Mouse (Mus musculus) midbrain, embryonic 13.5 days (tissue): ENCODE results near the gene Med16. TPM values are rescaled to one million over a fixed set of nuclear protein-coding genes. Genes with fewer than 3 reads are reported as not detected.

Experiments
- ATAC-seq: fragments of 200-750 bp; cut with Nextera tagmentation; 2 replicates; pipeline ENCODE4 v1.8.0; 2017; ENCODE audit warnings: mild to moderate bottlenecking, moderate TSS enrichment, moderate library complexity
- H3K27ac ChIP-seq: fragments of 300-500 bp; sonication (generic); 2 replicates; pipeline ENCODE4 v1.5.1; 2015; ENCODE audit warnings: inconsistent platforms, mild to moderate bottlenecking, moderate library complexity
- H3K27me3 ChIP-seq: fragments of 300-500 bp; sonication (generic); 2 replicates; pipeline ENCODE4 v1.6.1; 2015; ENCODE audit warnings: mild to moderate bottlenecking, inconsistent platforms
- H3K36me3 ChIP-seq: fragments of 300-500 bp; sonication (generic); 2 replicates; pipeline ENCODE4 v1.6.1; 2015; ENCODE audit warnings: mild to moderate bottlenecking, inconsistent platforms
- H3K4me1 ChIP-seq: fragments of 300-500 bp; sonication (generic); replicated peaks from 2 replicates; pipeline ENCODE4 v1.6.1; 2015; ENCODE audit warnings: inconsistent platforms
- H3K4me2 ChIP-seq: fragments of 300-500 bp; sonication (generic); replicated peaks from 2 replicates; pipeline ENCODE4 v1.6.1; 2015; ENCODE audit warnings: moderate library complexity, mild to moderate bottlenecking, inconsistent platforms
- H3K4me3 ChIP-seq: fragments of 300-500 bp; sonication (generic); replicated peaks from 2 replicates; pipeline ENCODE4 v1.5.1; 2015; ENCODE audit warnings: mild to moderate bottlenecking, inconsistent platforms
- H3K9ac ChIP-seq: fragments of 300-500 bp; sonication (generic); replicated peaks from 2 replicates; pipeline ENCODE4 v1.6.1; 2015; ENCODE audit warnings: mild to moderate bottlenecking, inconsistent platforms
- H3K9me3 ChIP-seq: fragments of 300-500 bp; sonication (generic); 2 replicates; pipeline ENCODE4 v1.6.1; 2016; ENCODE audit warnings: mild to moderate bottlenecking, inconsistent platforms
- WGBS: fragments of 180-500 bp; shearing (Covaris S2); methylation state at CpG from one replicate; pipeline ENCODE4 v1.1.7; 2015; 5-methylcytosine and 5-hydroxymethylcytosine counted together
- polyA plus RNA-seq: library from polyadenylated mRNA; unstranded; fragments of >200 nt; fragmentation: Nextera tagmentation; extraction: Ambion mirVana; gene quantifications from 2 replicates; pipeline ENCODE4 v1.2.1, GENCODE M21; 2015

Med16 gene
- polyA plus RNA-seq, 1 experiment from 2014 or later: 69.1 TPM

DNA sequence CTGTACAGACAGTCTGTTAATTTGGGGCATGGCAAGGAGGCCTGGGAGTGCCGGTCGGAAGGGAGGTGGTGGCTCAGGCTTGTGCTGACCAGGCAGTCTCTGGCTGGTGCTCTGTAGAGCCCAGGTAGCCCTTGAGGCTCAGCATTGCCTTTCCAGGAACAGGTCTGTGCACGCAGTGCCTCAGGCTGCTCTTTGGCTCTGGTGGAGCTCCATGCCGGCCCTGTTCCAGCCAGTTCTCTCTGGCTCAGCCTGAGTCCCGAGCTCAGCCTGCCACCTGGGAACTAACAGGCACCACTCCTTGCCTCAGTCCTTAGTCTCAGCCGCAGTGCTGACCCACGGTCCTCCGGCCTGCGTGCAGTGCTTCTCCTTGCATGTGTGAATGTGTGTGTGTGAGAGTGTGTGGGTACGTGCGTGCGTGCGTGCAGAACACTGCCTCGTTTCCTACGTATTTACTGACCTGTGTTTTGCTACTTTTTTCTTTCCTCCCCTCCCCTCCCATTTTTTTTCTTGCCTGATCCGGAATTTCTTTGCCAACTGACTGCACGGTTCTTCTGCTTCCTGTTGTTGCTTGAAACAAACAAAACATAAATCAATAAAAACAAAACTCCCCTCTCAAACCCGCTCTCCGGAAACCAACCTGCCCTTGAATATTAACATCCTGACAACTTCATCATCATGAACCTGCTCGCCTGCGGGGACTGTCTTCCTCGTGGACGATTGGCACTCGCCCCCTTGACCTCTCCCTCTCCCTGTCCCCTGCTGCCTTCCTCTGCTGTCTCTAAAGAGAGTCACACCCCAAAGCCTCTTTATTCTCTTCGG lies 47.3 kb downstream of the Med16 start:
- H3K27ac ChIP-seq: no peak overlapping the region; the same call in 1 of the 2 replicates
- H3K27me3 ChIP-seq: no peaks in the 10 kb centered on the region
- H3K9ac ChIP-seq: no peak overlapping the region
- H3K4me1 ChIP-seq: peaks cover 47% of the 10 kb centered on the region
- no peak overlapping the region for H3K4me2 ChIP-seq
- WGBS: 78% methylated on average over 25 of the region's 25 CpGs
- no peak overlapping the region for H3K4me3 ChIP-seq
- peaks cover 98% of the 10 kb centered on the region for H3K36me3 ChIP-seq
- H3K9me3 ChIP-seq: no peaks in the 10 kb centered on the region
- no peak for ATAC-seq

DNA sequence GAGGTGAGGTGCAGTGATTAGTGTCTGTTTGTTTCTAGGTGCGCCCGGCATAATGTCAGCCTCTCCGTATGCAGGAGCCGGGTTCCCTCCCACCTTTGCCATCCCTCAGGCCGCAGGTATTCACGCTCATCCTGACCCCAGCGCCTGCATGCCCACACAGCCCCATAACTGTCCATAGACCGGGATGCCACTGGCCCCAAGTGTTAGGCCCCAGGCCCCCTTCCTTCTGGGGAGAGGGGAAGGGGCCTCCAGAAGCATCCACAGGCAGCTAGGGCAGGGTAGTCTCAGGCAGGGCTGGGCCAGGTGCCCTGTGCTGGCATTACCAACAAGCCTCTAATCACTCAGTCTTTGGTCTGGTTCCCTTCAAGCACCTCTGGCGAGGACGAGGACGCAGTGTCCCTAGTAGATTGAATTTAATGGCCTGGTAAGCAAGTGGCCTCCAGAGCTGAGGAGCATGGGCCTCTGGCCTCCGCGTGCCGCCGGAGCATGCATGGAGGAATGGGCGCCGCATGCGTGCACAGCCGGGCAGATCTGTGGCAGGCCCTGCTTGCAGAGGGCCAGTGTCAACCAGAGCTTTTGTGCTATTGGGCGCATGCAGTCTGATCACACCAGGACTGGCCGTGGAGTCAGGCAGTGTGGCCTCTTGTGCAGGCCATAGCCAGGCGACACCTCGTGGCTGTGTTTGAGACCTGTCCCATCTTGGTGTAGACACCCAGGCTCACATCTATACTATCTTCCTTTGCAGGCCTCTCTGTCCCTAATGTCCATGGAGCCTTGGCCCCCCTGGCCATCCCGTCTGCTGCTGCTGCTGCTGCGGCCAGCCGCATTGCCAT lies 48.4 kb downstream of the Med16 start:
- ATAC-seq: no peak
- Histone ChIP-seq H3K27me3 (no peaks in the 10 kb centered on the region), H3K9me3 (no peaks in the 10 kb centered on the region), H3K27ac (no peak overlapping the region), H3K4me1 (peaks cover 47% of the 10 kb centered on the region), H3K4me2 (no peak overlapping the region), H3K4me3 (no peak overlapping the region), H3K36me3 (peaks cover 89% of the 10 kb centered on the region), H3K9ac (no peak overlapping the region)
- WGBS: 93% methylated on average over 26 of the region's 26 CpGs

DNA sequence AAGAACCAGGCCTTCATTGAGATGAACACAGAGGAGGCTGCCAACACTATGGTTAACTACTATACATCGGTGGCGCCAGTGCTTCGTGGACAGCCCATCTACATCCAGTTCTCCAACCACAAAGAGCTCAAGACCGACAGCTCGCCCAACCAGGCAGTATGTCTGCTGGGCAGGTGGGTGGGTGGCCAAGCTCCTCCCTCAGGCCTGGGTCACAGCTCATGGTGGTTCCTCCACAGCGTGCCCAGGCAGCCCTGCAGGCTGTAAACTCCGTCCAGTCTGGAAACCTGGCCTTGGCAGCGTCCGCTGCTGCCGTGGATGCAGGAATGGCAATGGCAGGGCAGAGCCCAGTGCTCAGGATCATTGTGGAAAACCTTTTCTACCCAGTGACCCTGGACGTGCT lies 49.6 kb downstream of the Med16 start:
- no peaks in the 10 kb centered on the region for H3K27me3 ChIP-seq
- peaks cover 77% of the 10 kb centered on the region for H3K36me3 ChIP-seq
- 92% methylated on average over 11 of the region's 11 CpGs for WGBS
- peak overlapping the region; percentile 100; the same call in 1 of the 2 replicates for H3K4me2 ChIP-seq
- H3K27ac ChIP-seq: peak overlapping the region; percentile 54; the same call in 1 of the 2 replicates
- no peaks in the 10 kb centered on the region for H3K9me3 ChIP-seq
- H3K4me3 ChIP-seq: no peak overlapping the region
- peaks cover 40% of the 10 kb centered on the region for H3K4me1 ChIP-seq
- H3K9ac ChIP-seq: no peak overlapping the region; the same call in 1 of the 2 replicates
- no peak for ATAC-seq

DNA sequence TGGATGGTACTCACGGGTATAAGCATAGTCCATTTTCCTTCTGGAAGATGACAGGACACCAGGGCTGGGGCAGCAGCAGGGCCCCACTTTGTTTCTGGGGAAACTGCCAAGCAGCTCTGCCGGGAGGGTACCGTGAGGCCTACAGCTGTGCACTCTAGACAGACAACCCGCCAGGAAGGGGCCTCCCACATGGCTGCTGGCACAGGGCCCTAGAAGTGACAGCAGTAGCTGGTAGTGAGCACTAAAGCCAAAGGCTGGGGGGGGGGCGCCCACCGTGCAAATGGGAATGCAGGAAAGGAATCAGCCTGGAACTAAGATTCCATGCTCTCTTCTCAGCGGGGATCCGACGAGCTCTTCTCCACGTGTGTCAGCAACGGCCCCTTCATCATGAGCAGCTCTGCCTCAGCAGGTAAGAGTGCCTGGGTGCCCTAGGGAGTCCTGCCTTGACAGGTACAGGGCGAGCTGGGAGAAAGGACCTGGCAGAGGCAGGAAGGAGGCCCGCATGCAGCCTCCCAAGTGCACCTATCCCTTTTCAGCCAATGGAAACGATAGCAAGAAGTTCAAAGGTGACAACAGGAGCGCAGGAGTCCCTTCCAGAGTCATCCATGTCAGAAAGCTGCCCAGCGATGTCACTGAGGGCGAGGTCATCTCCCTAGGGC lies 50.2 kb downstream of the Med16 start:
- Histone ChIP-seq H3K27me3 (no peaks in the 10 kb centered on the region), H3K4me1 (peaks cover 43% of the 10 kb centered on the region), H3K36me3 (peaks cover 73% of the 10 kb centered on the region), H3K27ac (peak overlapping the region; percentile 54), H3K9me3 (no peaks in the 10 kb centered on the region), H3K4me3 (peak overlapping the region; percentile 99), H3K4me2 (peak overlapping the region; percentile 100), H3K9ac (peak overlapping the region; percentile 98)
- ATAC-seq: no peak
- 60% methylated on average over 17 of the region's 17 CpGs for WGBS

DNA sequence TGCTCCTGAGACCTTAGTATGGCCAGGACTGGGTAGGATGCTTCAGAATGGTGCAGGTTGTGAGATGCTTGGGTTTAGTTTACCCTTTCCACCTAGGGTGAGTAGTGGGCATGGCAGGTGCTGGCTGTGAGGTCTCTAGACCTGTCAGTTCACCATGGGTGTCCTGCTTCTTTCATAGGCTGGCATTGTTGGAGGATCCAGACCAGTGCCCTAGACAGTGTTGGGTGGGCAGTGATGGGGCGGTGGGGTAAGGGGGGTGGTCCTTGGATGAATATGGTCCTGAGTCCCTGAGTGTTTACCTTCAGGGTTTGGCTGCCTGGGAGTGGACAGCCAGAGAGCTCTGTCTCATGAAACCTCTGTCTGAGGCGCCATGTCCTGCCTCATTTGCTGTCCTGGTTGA lies 50.8 kb downstream of the Med16 start:
- no peaks in the 10 kb centered on the region for H3K9me3 ChIP-seq
- H3K9ac ChIP-seq: peak overlapping the region; percentile 98
- 84% methylated on average over 2 of the region's 2 CpGs for WGBS
- peaks cover 67% of the 10 kb centered on the region for H3K36me3 ChIP-seq
- peak overlapping the region; percentile 100 for H3K4me2 ChIP-seq
- peak overlapping the region; percentile 54 for H3K27ac ChIP-seq
- ATAC-seq: no peak
- H3K27me3 ChIP-seq: no peaks in the 10 kb centered on the region
- peaks cover 50% of the 10 kb centered on the region for H3K4me1 ChIP-seq
- H3K4me3 ChIP-seq: peak overlapping the region; percentile 99

DNA sequence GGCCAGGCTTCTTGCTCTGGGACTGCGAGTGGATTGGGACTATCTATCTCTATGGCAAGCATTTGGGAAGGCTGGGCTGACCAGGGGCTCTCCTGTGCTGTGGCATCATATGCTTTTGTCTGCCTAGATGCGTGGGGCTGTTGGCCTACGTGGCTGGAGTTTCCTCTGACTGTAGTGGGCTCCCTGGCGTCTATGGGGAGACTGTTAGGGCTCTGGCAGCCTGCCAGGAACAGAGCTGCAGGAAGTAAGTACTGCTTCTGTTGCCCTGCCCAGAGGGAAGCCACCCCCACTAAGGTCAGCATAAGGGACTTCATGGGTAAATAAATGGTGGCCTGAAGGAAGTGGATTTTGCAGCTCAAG lies 51.3 kb downstream of the Med16 start:
- whole genome bisulfite sequencing: 44% methylated on average over 4 of the region's 4 CpGs
- Histone ChIP-seq H3K4me1 (peaks cover 55% of the 10 kb centered on the region), H3K27ac (peak overlapping the region; percentile 54), H3K4me2 (peak overlapping the region; percentile 100), H3K27me3 (no peaks in the 10 kb centered on the region), H3K9me3 (no peaks in the 10 kb centered on the region), H3K36me3 (peaks cover 62% of the 10 kb centered on the region), H3K4me3 (peak overlapping the region; percentile 99), H3K9ac (peak overlapping the region; percentile 98)
- ATAC-seq: no peak

DNA sequence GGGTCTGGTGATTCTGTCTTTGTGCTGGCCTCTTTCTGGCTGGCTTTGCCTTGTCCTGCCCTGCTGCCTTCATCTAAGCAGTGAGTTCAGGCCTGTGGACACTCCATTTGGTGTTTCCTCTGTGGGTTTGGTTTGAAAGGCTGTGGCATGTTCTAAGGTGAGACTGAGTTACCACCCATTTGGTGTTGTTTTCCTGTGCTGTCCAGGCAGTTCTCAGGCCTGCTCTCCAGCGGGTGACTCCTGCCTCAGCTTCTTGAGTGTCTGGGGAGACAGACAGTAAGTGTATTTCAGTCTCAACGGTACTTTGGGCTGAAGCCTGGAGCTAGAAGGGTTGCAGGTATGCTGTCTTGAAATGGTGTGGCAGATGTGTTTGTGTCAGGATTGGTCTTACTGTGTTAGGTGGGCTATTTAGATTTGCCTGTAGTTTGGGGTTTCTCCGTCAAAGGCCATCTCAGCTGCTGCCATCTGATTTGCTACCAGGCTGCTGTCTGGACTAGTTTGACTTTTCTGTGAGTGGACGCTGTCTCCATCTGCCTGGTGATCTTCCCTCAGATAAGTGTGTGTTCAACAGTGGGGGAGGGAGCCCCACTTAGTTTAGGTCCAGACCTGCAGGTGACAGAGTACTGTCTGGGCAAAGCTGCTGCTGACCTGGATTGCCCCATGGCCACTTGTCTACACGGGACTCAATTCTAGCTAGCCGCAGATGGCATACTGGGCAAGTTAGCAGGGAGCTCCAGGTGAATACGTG lies 51.8 kb downstream of the Med16 start:
- peaks cover 56% of the 10 kb centered on the region for H3K36me3 ChIP-seq
- ATAC-seq: no peak
- H3K4me2 ChIP-seq: peak overlapping the region; percentile 100
- H3K4me1 ChIP-seq: peaks cover 60% of the 10 kb centered on the region
- H3K9ac ChIP-seq: peak overlapping the region; percentile 98
- H3K4me3 ChIP-seq: peak overlapping the region; percentile 99
- peak overlapping the region; percentile 54 for H3K27ac ChIP-seq
- H3K27me3 ChIP-seq: no peaks in the 10 kb centered on the region
- 65% methylated on average over 7 of the region's 7 CpGs for WGBS
- no peaks in the 10 kb centered on the region for H3K9me3 ChIP-seq

DNA sequence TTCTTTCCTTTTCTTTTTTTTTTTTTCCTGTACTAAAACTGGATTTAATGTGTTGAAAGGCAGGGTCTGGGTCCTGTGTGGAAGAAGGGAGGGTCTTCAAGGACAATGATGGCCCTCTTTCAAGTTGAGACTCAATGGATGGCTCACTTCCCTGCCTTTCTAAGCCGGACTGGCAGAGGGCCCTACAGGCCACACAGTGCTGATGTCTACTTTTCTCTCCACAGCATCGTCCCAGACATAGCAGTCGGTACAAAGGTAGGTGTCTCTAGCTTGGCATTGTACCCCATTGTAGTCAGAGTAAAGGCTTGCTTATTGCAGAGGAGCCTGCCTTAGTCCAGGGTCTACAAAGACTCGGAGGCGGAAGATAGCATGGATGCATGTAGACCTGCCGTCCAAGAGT lies 52.4 kb downstream of the Med16 start:
- ATAC-seq: no peak
- no peaks in the 10 kb centered on the region for H3K9me3 ChIP-seq
- WGBS: 43% methylated on average over 6 of the region's 6 CpGs

DNA sequence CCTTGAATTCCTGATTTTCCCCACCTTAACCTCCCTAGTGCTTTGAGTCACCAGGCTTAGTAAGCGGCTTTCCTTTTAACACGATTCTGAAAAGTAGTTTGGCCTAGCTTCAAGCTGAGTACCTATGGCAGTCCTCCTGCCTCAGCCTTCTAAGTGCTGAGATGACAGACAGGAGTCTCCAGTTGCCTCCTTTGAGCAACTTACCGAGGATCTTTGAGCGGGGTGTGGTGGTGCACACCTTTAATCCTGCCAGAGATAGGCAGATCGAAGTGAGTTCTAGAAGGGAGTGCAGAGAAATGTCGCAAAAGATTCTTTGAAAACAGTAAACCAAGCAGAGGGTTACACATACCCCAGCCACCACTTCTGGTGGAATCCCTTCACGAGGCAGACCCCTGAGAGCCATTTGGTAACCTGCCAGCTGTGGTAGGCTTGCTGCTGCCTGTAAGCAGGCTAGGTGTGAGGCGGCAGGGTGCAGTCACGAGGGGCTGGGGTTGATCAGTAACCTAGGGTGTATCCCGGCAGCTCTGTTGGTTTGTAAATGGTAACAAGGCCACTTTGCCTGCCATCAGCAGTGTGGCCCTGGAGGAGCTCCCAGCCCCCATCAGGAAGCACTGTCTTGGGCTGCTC lies 53.1 kb downstream of the Med16 start:
- Histone ChIP-seq H3K9me3 (no peaks in the 10 kb centered on the region), H3K4me2 (peak overlapping the region; percentile 100), H3K27ac (peak overlapping the region; percentile 100), H3K36me3 (peaks cover 44% of the 10 kb centered on the region), H3K27me3 (no peaks in the 10 kb centered on the region), H3K4me1 (peaks cover 69% of the 10 kb centered on the region), H3K9ac (peak overlapping the region; percentile 98), H3K4me3 (peak overlapping the region; percentile 99)
- 5% methylated on average over 10 of the region's 10 CpGs for WGBS
- no peak for ATAC-seq

More for the DNA sequence above, 52.4 kb downstream of the Med16 start:
- peaks cover 50% of the 10 kb centered on the region for H3K36me3 ChIP-seq
- peaks cover 66% of the 10 kb centered on the region for H3K4me1 ChIP-seq
- H3K4me3 ChIP-seq: peak overlapping the region; percentile 99
- H3K27me3 ChIP-seq: no peaks in the 10 kb centered on the region
- peak overlapping the region; percentile 54; the same call in 1 of the 2 replicates for H3K27ac ChIP-seq
- H3K4me2 ChIP-seq: peak overlapping the region; percentile 100
- peak overlapping the region; percentile 98 for H3K9ac ChIP-seq

DNA sequence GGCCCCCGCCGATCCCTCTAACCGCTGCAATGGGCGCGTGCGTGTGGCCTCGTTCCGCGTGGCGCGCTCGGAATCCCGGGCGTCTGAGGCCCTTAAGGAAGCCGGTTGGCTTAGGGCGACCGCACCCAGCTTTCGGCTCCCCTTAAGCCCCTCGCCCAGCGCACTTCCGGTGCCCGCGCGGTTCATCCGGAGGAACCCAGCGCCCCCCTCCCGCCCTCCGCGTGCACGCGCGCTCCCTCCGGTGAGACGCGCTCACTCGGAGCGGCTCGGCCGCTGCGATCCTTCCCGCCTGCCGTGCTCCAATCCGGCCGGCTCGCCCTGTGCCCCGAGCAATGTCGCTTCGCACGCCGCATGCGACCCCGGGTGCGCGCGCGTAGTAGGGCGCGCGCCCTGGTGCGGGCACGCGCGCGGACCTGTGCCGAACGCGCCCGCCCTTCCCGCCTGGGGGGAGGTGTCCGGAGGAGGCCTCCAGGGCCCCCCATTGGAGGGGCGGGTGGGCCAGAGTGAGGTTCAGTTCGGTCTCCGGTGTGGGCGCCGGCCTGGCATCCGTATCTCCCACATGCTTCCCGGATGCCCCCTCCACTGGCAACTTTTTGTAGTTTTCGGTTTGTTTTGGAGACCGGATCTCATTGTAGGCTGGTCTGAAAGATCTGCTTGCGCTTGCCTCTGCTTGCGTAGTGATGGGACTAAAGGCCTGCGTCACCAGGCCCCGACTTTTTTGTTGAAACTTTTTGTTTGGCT lies 53.8 kb downstream of the Med16 start:
- Histone ChIP-seq H3K27ac (peak overlapping the region; percentile 100), H3K9ac (peak overlapping the region; percentile 98), H3K36me3 (peaks cover 37% of the 10 kb centered on the region), H3K4me1 (peaks cover 69% of the 10 kb centered on the region), H3K9me3 (no peaks in the 10 kb centered on the region), H3K4me3 (peak overlapping the region; percentile 99), H3K4me2 (peak overlapping the region; percentile 100), H3K27me3 (no peaks in the 10 kb centered on the region)
- WGBS: under 1% methylated on average over 83 of the region's 83 CpGs
- ATAC-seq: peak; percentile 43
